Mouse (Mus musculus) cortical plate, adult 2 months (tissue): ENCODE data around the gene Trak2. TPM values are rescaled to one million over a fixed set of nuclear protein-coding genes. Genes with fewer than 3 reads are reported as not detected.

Source experiments
- H3K27ac ChIP-seq: fragments of 200-500 bp; 2 replicates; pipeline ENCODE4 v1.5.1; 2012; ENCODE audit warnings: low read length, control low read depth, inconsistent platforms; ENCODE audit not compliant: insufficient read depth
- H3K4me1 ChIP-seq: fragments of 200-500 bp; 2 replicates; pipeline ENCODE4 v1.6.1; 2011; ENCODE audit warnings: low read length; ENCODE audit not compliant: control insufficient read depth, insufficient read depth
- H3K4me3 ChIP-seq: fragments of 200-500 bp; 2 replicates; pipeline ENCODE4 v1.5.1; 2011; ENCODE audit warnings: mild to moderate bottlenecking, low read length, control low read depth; ENCODE audit not compliant: insufficient read depth
- CTCF ChIP-seq: fragments of 200-500 bp; IDR thresholded peaks from 2 replicates; pipeline ENCODE4 v1.5.1; 2011; ENCODE audit warnings: mild to moderate bottlenecking, control low read depth, low read length; ENCODE audit not compliant: insufficient read depth; ENCODE audit errors: extremely low read depth
- POLR2A ChIP-seq: fragments of 200-500 bp; IDR thresholded peaks from 2 replicates; pipeline ENCODE4 v1.6.1; 2011; ENCODE audit warnings: mild to moderate bottlenecking, low read length, control low read depth; ENCODE audit not compliant: insufficient read depth; ENCODE audit errors: extremely low read depth
- polyA plus RNA-seq: library from polyadenylated mRNA; depleted of rRNA; stranded (reverse); fragments of >200 nt; gene quantifications from 2 replicates; pipeline ENCODE4 v1.2.3, GENCODE M21; 2012; rRNA removed

Gene Trak2
- 73.1 and 81.2 TPM in 2 replicates for polyA plus RNA-seq

- peaks cover 7% of the 10 kb centered on the region for H3K4me1 ChIP-seq
- peak within 1 kb of the TSS; percentile 85 for H3K27ac ChIP-seq
- peak; percentile 85 for TF ChIP-seq POLR2A
- TF ChIP-seq CTCF = no peak
- H3K4me3 ChIP-seq = peak within 1 kb of the TSS; percentile 99
These were observed at the start of gene Trak2, which contains the start of gene Stradb for GRCm38 (mm10) chr1:58973366-58974221. Trak2 (minus strand) TSS chr1:58973430. Stradb (plus strand) TSS chr1:58973522.

GRCm38 (mm10) chr1:59021556-59021955, 48.3 kb upstream of the Trak2 start:
- H3K4me1 ChIP-seq = no peaks in the 10 kb centered on the region
- H3K4me3 ChIP-seq = no peak overlapping the region
- no peak for TF ChIP-seq CTCF
- no peak for TF ChIP-seq POLR2A
- no peak overlapping the region for H3K27ac ChIP-seq

- H3K4me3 ChIP-seq = no peak overlapping the region
- TF ChIP-seq CTCF (0 out of 2 replicates have a peak, but pooled peaks have one; percentile 14), POLR2A (no peak)
- H3K4me1 ChIP-seq = no peaks in the 10 kb centered on the region
- H3K27ac ChIP-seq = no peak overlapping the region
These were observed 36.0 kb upstream of the Trak2 start for GRCm38 (mm10) chr1:59009250-59009649.

GRCm38 (mm10) chr1:58995313-58995712, 22.1 kb upstream of the Trak2 start:
- TF ChIP-seq CTCF (no peak), POLR2A (no peak)
- Histone ChIP-seq H3K4me3 (no peak overlapping the region), H3K27ac (no peak overlapping the region), H3K4me1 (no peaks in the 10 kb centered on the region)

GRCm38 (mm10) chr1:58993723-58994122, 20.5 kb upstream of the Trak2 start:
- Histone ChIP-seq H3K27ac (no peak overlapping the region), H3K4me1 (no peaks in the 10 kb centered on the region), H3K4me3 (no peak overlapping the region)
- peak; percentile 10; the same call in 1 of the 2 replicates for TF ChIP-seq CTCF
- no peak for TF ChIP-seq POLR2A

- Histone ChIP-seq H3K27ac (no peak overlapping the region), H3K4me1 (no peaks in the 10 kb centered on the region), H3K4me3 (no peak overlapping the region)
- TF ChIP-seq POLR2A = no peak
- TF ChIP-seq CTCF = no peak
These were observed 19.9 kb upstream of the Trak2 start for GRCm38 (mm10) chr1:58993144-58993543.

- TF ChIP-seq POLR2A (no peak), CTCF (no peak)
- H3K27ac ChIP-seq = no peak overlapping the region
- no peak overlapping the region for H3K4me3 ChIP-seq
- no peaks in the 10 kb centered on the region; the same call in 1 of the 2 replicates for H3K4me1 ChIP-seq
These were observed 11.4 kb upstream of the Trak2 start for GRCm38 (mm10) chr1:58984586-58984985.

- no peak overlapping the region for H3K27ac ChIP-seq
- no peaks in the 10 kb centered on the region; the same call in 1 of the 2 replicates for H3K4me1 ChIP-seq
- no peak overlapping the region for H3K4me3 ChIP-seq
- TF ChIP-seq POLR2A (no peak), CTCF (no peak)
These were observed 9.0 kb upstream of the Trak2 start for GRCm38 (mm10) chr1:58982276-58982675.

- no peak for TF ChIP-seq CTCF
- no peak for TF ChIP-seq POLR2A
- Histone ChIP-seq H3K4me1 (peaks cover 7% of the 10 kb centered on the region), H3K4me3 (peak overlapping the region; percentile 99), H3K27ac (peak overlapping the region; percentile 85)
These were observed 322 bp downstream of the Trak2 start for GRCm38 (mm10) chr1:58972851-58973365.
